Mouse (Mus musculus): ENCODE data around the gene Ccdc125. TPM values are rescaled to one million over a fixed set of nuclear protein-coding genes. Genes with fewer than 3 reads are reported as not detected.
A peak's percentile ranks its signal among the peaks of the same experiment; 100 is the strongest.

Ccdc125 gene
- polyA plus RNA-seq, 1 experiment from 2014 or later: 3.8 TPM

GRCm38 (mm10) chr13:100651439-100652186 lies 17.9 kb upstream of the Ccdc125 start, which contains the start of gene Taf9:
Gene Taf9, plus strand, starts transcription at chr13:100651579.
- ATAC-seq (ENCODE audit: insufficient number of reproducible peaks, insufficient read depth, low FRiP score, low read depth): no peak; the same call in 1 of the 2 replicates
- H3K9me3 ChIP-seq (ENCODE audit: control insufficient read depth, low read length): no peaks in the 10 kb centered on the region
- H3K27me3 ChIP-seq (ENCODE audit: control insufficient read depth, insufficient read depth, low read length): no peaks in the 10 kb centered on the region
- H3K36me3 ChIP-seq (ENCODE audit: control insufficient read depth, insufficient read depth, low read length): peaks cover 34% of the 10 kb centered on the region
- peak within 1 kb of the TSS; percentile 85 for H3K4me2 ChIP-seq (ENCODE audit: low read length)
- H3K4me3 ChIP-seq (ENCODE audit: control insufficient read depth in 1 of 2, insufficient read depth in 1 of 2, low read depth in 1 of 2, low read length in 2 of 2): peak within 1 kb of the TSS; percentile 57 to 73
- H3K4me1 ChIP-seq (ENCODE audit: control insufficient read depth in 2 of 2, insufficient read depth in 2 of 2, low read length in 2 of 2): peaks cover 0 to 9% of the 10 kb centered on the region in 2 experiments; a peak in 3 of 4 replicates
- H3K27ac ChIP-seq (replicated peaks in 1 of 2; ENCODE audit: control insufficient read depth in 1 of 2, insufficient read depth in 1 of 2, low read depth in 2 of 2, low read length in 2 of 2): peak within 1 kb of the TSS; percentile 95 to 96
- under 1% methylated on average over 50 of the region's 63 CpGs for WGBS
- peak within 1 kb of the TSS; percentile 89 for H3K9ac ChIP-seq (ENCODE audit: low read length)

GRCm38 (mm10) chr13:100658091-100658490 lies 11.4 kb upstream of the Ccdc125 start:
- H3K4me3 ChIP-seq (ENCODE audit: control insufficient read depth in 1 of 2, insufficient read depth in 1 of 2, low read depth in 1 of 2, low read length in 2 of 2): no peak overlapping the region
- H3K36me3 ChIP-seq (ENCODE audit: control insufficient read depth, insufficient read depth, low read length): peaks cover 22% of the 10 kb centered on the region
- WGBS: 84% methylated on average over 5 of the region's 5 CpGs
- H3K27ac ChIP-seq (replicated peaks in 1 of 2; ENCODE audit: control insufficient read depth in 1 of 2, insufficient read depth in 1 of 2, low read depth in 2 of 2, low read length in 2 of 2): no peak overlapping the region
- no peak for ATAC-seq (ENCODE audit: insufficient number of reproducible peaks, insufficient read depth, low FRiP score, low read depth)
- H3K27me3 ChIP-seq (ENCODE audit: control insufficient read depth, insufficient read depth, low read length): no peaks in the 10 kb centered on the region
- H3K4me2 ChIP-seq (ENCODE audit: low read length): no peak overlapping the region
- H3K4me1 ChIP-seq (ENCODE audit: control insufficient read depth in 2 of 2, insufficient read depth in 2 of 2, low read length in 2 of 2): no peaks in the 10 kb centered on the region
- H3K9me3 ChIP-seq (ENCODE audit: control insufficient read depth, low read length): no peaks in the 10 kb centered on the region
- H3K9ac ChIP-seq (ENCODE audit: low read length): no peak overlapping the region

GRCm38 (mm10) chr13:100659864-100660456 lies 9.6 kb upstream of the Ccdc125 start:
- 51% methylated on average over 4 of the region's 4 CpGs for WGBS
- no peak overlapping the region for H3K27ac ChIP-seq (replicated peaks in 1 of 2; ENCODE audit: control insufficient read depth in 1 of 2, insufficient read depth in 1 of 2, low read depth in 2 of 2, low read length in 2 of 2)
- no peaks in the 10 kb centered on the region for H3K4me1 ChIP-seq (ENCODE audit: control insufficient read depth in 2 of 2, insufficient read depth in 2 of 2, low read length in 2 of 2)
- H3K36me3 ChIP-seq (ENCODE audit: control insufficient read depth, insufficient read depth, low read length): peaks cover 27% of the 10 kb centered on the region
- no peak overlapping the region for H3K4me2 ChIP-seq (ENCODE audit: low read length)
- H3K27me3 ChIP-seq (ENCODE audit: control insufficient read depth, insufficient read depth, low read length): no peaks in the 10 kb centered on the region
- H3K4me3 ChIP-seq (ENCODE audit: control insufficient read depth in 1 of 2, insufficient read depth in 1 of 2, low read depth in 1 of 2, low read length in 2 of 2): no peak overlapping the region
- no peaks in the 10 kb centered on the region for H3K9me3 ChIP-seq (ENCODE audit: control insufficient read depth, low read length)
- no peak overlapping the region for H3K9ac ChIP-seq (ENCODE audit: low read length)
- no peak for ATAC-seq (ENCODE audit: insufficient number of reproducible peaks, insufficient read depth, low FRiP score, low read depth)

GRCm38 (mm10) chr13:100670181-100670741 lies 744 bp downstream of the Ccdc125 start:
- peak overlapping the region in 1 of 2 experiments; percentile 58; a peak in 1 of 4 replicates for H3K27ac ChIP-seq (replicated peaks in 1 of 2; ENCODE audit: control insufficient read depth in 1 of 2, insufficient read depth in 1 of 2, low read depth in 2 of 2, low read length in 2 of 2)
- H3K27me3 ChIP-seq (ENCODE audit: control insufficient read depth, insufficient read depth, low read length): no peaks in the 10 kb centered on the region
- peak overlapping the region; percentile 68 to 89; a peak in 3 of 4 replicates for H3K4me3 ChIP-seq (ENCODE audit: control insufficient read depth in 1 of 2, insufficient read depth in 1 of 2, low read depth in 1 of 2, low read length in 2 of 2)
- no peak for ATAC-seq (ENCODE audit: insufficient number of reproducible peaks, insufficient read depth, low FRiP score, low read depth)
- H3K4me2 ChIP-seq (ENCODE audit: low read length): peak overlapping the region; percentile 74
- 52% methylated on average over 9 of the region's 9 CpGs for WGBS
- H3K9me3 ChIP-seq (ENCODE audit: control insufficient read depth, low read length): no peaks in the 10 kb centered on the region
- peaks cover 16% of the 10 kb centered on the region for H3K36me3 ChIP-seq (ENCODE audit: control insufficient read depth, insufficient read depth, low read length)
- peaks cover 0 to 4% of the 10 kb centered on the region in 2 experiments; a peak in 1 of 4 replicates for H3K4me1 ChIP-seq (ENCODE audit: control insufficient read depth in 2 of 2, insufficient read depth in 2 of 2, low read length in 2 of 2)
- H3K9ac ChIP-seq (ENCODE audit: low read length): peak overlapping the region; percentile 82

GRCm38 (mm10) chr13:100675936-100676635 lies 6.6 kb downstream of the Ccdc125 start:
- Histone ChIP-seq H3K27ac (replicated peaks in 1 of 2; ENCODE audit: control insufficient read depth in 1 of 2, insufficient read depth in 1 of 2, low read depth in 2 of 2, low read length in 2 of 2) (no peak overlapping the region), H3K27me3 (ENCODE audit: control insufficient read depth, insufficient read depth, low read length) (no peaks in the 10 kb centered on the region), H3K4me2 (ENCODE audit: low read length) (no peak overlapping the region), H3K36me3 (ENCODE audit: control insufficient read depth, insufficient read depth, low read length) (0 out of 2 replicates have a peak, but pooled peaks cover 3% of the 10 kb centered on the region), H3K9me3 (ENCODE audit: control insufficient read depth, low read length) (no peaks in the 10 kb centered on the region), H3K4me3 (ENCODE audit: control insufficient read depth in 1 of 2, insufficient read depth in 1 of 2, low read depth in 1 of 2, low read length in 2 of 2) (no peak overlapping the region), H3K9ac (ENCODE audit: low read length) (no peak overlapping the region), H3K4me1 (ENCODE audit: control insufficient read depth in 2 of 2, insufficient read depth in 2 of 2, low read length in 2 of 2) (no peaks in the 10 kb centered on the region)
- WGBS: 82% methylated on average over 15 of the region's 15 CpGs
- no peak for ATAC-seq (ENCODE audit: insufficient number of reproducible peaks, insufficient read depth, low FRiP score, low read depth)

- no peaks in the 10 kb centered on the region for H3K27me3 ChIP-seq (ENCODE audit: control insufficient read depth, insufficient read depth, low read length)
- H3K36me3 ChIP-seq (ENCODE audit: control insufficient read depth, insufficient read depth, low read length): peaks cover 10% of the 10 kb centered on the region; the same call in 1 of the 2 replicates
- H3K4me3 ChIP-seq (ENCODE audit: control insufficient read depth in 1 of 2, insufficient read depth in 1 of 2, low read depth in 1 of 2, low read length in 2 of 2): no peak overlapping the region
- no peaks in the 10 kb centered on the region for H3K4me1 ChIP-seq (ENCODE audit: control insufficient read depth in 2 of 2, insufficient read depth in 2 of 2, low read length in 2 of 2)
- WGBS: 78% methylated on average over 8 of the region's 8 CpGs
- H3K27ac ChIP-seq (replicated peaks in 1 of 2; ENCODE audit: control insufficient read depth in 1 of 2, insufficient read depth in 1 of 2, low read depth in 2 of 2, low read length in 2 of 2): no peak overlapping the region
- no peak overlapping the region for H3K4me2 ChIP-seq (ENCODE audit: low read length)
- no peak for ATAC-seq (ENCODE audit: insufficient number of reproducible peaks, insufficient read depth, low FRiP score, low read depth)
- H3K9me3 ChIP-seq (ENCODE audit: control insufficient read depth, low read length): no peaks in the 10 kb centered on the region
- H3K9ac ChIP-seq (ENCODE audit: low read length): no peak overlapping the region
These were observed 12.1 kb downstream of the Ccdc125 start for GRCm38 (mm10) chr13:100681615-100682014.

GRCm38 (mm10) chr13:100682837-100683236 lies 13.3 kb downstream of the Ccdc125 start:
- no peak overlapping the region for H3K4me3 ChIP-seq (ENCODE audit: control insufficient read depth in 1 of 2, insufficient read depth in 1 of 2, low read depth in 1 of 2, low read length in 2 of 2)
- H3K4me1 ChIP-seq (ENCODE audit: control insufficient read depth in 2 of 2, insufficient read depth in 2 of 2, low read length in 2 of 2): no peaks in the 10 kb centered on the region
- no peak for ATAC-seq (ENCODE audit: insufficient number of reproducible peaks, insufficient read depth, low FRiP score, low read depth)
- no peak overlapping the region for H3K4me2 ChIP-seq (ENCODE audit: low read length)
- H3K9me3 ChIP-seq (ENCODE audit: control insufficient read depth, low read length): no peaks in the 10 kb centered on the region
- no peak overlapping the region for H3K9ac ChIP-seq (ENCODE audit: low read length)
- peaks cover 10% of the 10 kb centered on the region; the same call in 1 of the 2 replicates for H3K36me3 ChIP-seq (ENCODE audit: control insufficient read depth, insufficient read depth, low read length)
- H3K27me3 ChIP-seq (ENCODE audit: control insufficient read depth, insufficient read depth, low read length): no peaks in the 10 kb centered on the region
- H3K27ac ChIP-seq (replicated peaks in 1 of 2; ENCODE audit: control insufficient read depth in 1 of 2, insufficient read depth in 1 of 2, low read depth in 2 of 2, low read length in 2 of 2): no peak overlapping the region
- 76% methylated on average over 2 of the region's 2 CpGs for WGBS
